Mouse (Mus musculus): ENCODE measurements around the gene Pigx. TPM values are rescaled to one million over a fixed set of nuclear protein-coding genes. Genes with fewer than 3 reads are reported as not detected.

Gene Pigx
- total RNA-seq, 2 experiments from 2014 or later = 46.6 to 84.7 TPM

- ATAC-seq (replicated peaks; ENCODE audit: poor library complexity, severe bottlenecking) = peak; percentile 76
Observed at GRCm38 (mm10) chr16:32063900-32064299, 35.6 kb downstream of the Pigx start.

- no peak for ATAC-seq (replicated peaks; ENCODE audit: poor library complexity, severe bottlenecking)
Observed at GRCm38 (mm10) chr16:32062226-32062625, 37.3 kb downstream of the Pigx start.

GRCm38 (mm10) chr16:32059840-32060523 is 39.6 kb downstream of the Pigx start:
- ATAC-seq (replicated peaks; ENCODE audit: poor library complexity, severe bottlenecking) = peak; percentile 84

- no peak for ATAC-seq (replicated peaks; ENCODE audit: poor library complexity, severe bottlenecking)
Observed at GRCm38 (mm10) chr16:32058817-32059216, 40.7 kb downstream of the Pigx start.

GRCm38 (mm10) chr16:32042367-32042766 is 57.2 kb downstream of the Pigx start:
- ATAC-seq (replicated peaks; ENCODE audit: poor library complexity, severe bottlenecking) = no peak

Other genes with a start within 250 kb of the Pigx start
- 0.17 TPM in 1 of 2 replicates, not detected in the other for gene Meltf, start 220.9 kb downstream of the Pigx start, total RNA-seq (2014; fragmentation: Nextera tagmentation)
- gene Meltf, start 220.9 kb downstream of the Pigx start, total RNA-seq (2017) = not detected in 2 replicates
- gene Pigz, start 165.9 kb downstream of the Pigx start, total RNA-seq (2014; fragmentation: Nextera tagmentation) = 0.47 TPM in 1 of 2 replicates, not detected in the other
- gene Pigz, start 165.9 kb downstream of the Pigx start, total RNA-seq (2017) = not detected in 2 replicates
- 26.4 and 32.7 TPM in 2 replicates for gene 0610012G03Rik, start 151.2 kb downstream of the Pigx start, total RNA-seq (2014; fragmentation: Nextera tagmentation)
- gene 0610012G03Rik, start 151.2 kb downstream of the Pigx start, total RNA-seq (2017) = 12.9 and 24.1 TPM in 2 replicates
- 40.1 and 47.4 TPM in 2 replicates for gene Ncbp2, start 151.2 kb downstream of the Pigx start, total RNA-seq (2014; fragmentation: Nextera tagmentation)
- 60.5 and 62.0 TPM in 2 replicates for gene Ncbp2, start 151.2 kb downstream of the Pigx start, total RNA-seq (2017)
- 26.5 and 27.3 TPM in 2 replicates for gene Senp5, start 96.5 kb downstream of the Pigx start, total RNA-seq (2014; fragmentation: Nextera tagmentation)
- 19.6 and 21.6 TPM in 2 replicates for gene Senp5, start 96.5 kb downstream of the Pigx start, total RNA-seq (2017)
- gene Pak2, start 20.4 kb downstream of the Pigx start, total RNA-seq (2014; fragmentation: Nextera tagmentation) = 65.0 and 67.3 TPM in 2 replicates
- gene Pak2, start 20.4 kb downstream of the Pigx start, total RNA-seq (2017) = 54.2 and 54.9 TPM in 2 replicates
- gene Cep19, start 60 bp upstream of the Pigx start, total RNA-seq (2014; fragmentation: Nextera tagmentation) = 9.9 and 18.8 TPM in 2 replicates
- 27.0 and 36.8 TPM in 2 replicates for gene Cep19, start 60 bp upstream of the Pigx start, total RNA-seq (2017)
- gene Nrros, start 65.9 kb upstream of the Pigx start, total RNA-seq (2014; fragmentation: Nextera tagmentation) = 185 and 192 TPM in 2 replicates
- gene Nrros, start 65.9 kb upstream of the Pigx start, total RNA-seq (2017) = 110 and 119 TPM in 2 replicates
- gene Bex6, start 80.1 kb upstream of the Pigx start, total RNA-seq (2014; fragmentation: Nextera tagmentation) = 102 and 159 TPM in 2 replicates
- 86.7 and 90.4 TPM in 2 replicates for gene Bex6, start 80.1 kb upstream of the Pigx start, total RNA-seq (2017)
- 10.8 and 17.9 TPM in 2 replicates for gene Fbxo45, start 147.4 kb upstream of the Pigx start, total RNA-seq (2014; fragmentation: Nextera tagmentation)
- 21.9 and 22.5 TPM in 2 replicates for gene Fbxo45, start 147.4 kb upstream of the Pigx start, total RNA-seq (2017)
- 13.5 and 22.1 TPM in 2 replicates for gene Wdr53, start 147.5 kb upstream of the Pigx start, total RNA-seq (2014; fragmentation: Nextera tagmentation)
- 12.9 and 16.0 TPM in 2 replicates for gene Wdr53, start 147.5 kb upstream of the Pigx start, total RNA-seq (2017)
- gene Smco1, start 171.7 kb upstream of the Pigx start, total RNA-seq (2014; fragmentation: Nextera tagmentation) = not detected in 2 replicates
- gene Smco1, start 171.7 kb upstream of the Pigx start, total RNA-seq (2017) = not detected in 2 replicates
- gene Rnf168, start 177.7 kb upstream of the Pigx start, total RNA-seq (2014; fragmentation: Nextera tagmentation) = 24.6 and 28.5 TPM in 2 replicates
- 52.1 and 67.7 TPM in 2 replicates for gene Rnf168, start 177.7 kb upstream of the Pigx start, total RNA-seq (2017)
- gene Ubxn7, start 232.5 kb upstream of the Pigx start, total RNA-seq (2014; fragmentation: Nextera tagmentation) = 26.1 and 40.0 TPM in 2 replicates
- 25.0 and 28.7 TPM in 2 replicates for gene Ubxn7, start 232.5 kb upstream of the Pigx start, total RNA-seq (2017)

Measured in granulocyte monocyte progenitor cell, adult 5-6 weeks (primary cell).